Mouse (Mus musculus) MEL (cell line): Measurements from ENCODE around the gene Gm10521. TPM values are rescaled to one million over a fixed set of nuclear protein-coding genes. Genes with fewer than 3 reads are reported as not detected.
"Not testable (repeated sequence)": the region's sequence is repeated elsewhere in the genome, so short reads cannot be mapped to it uniquely, and the experiment has no call there.

Experiments
- DNase-seq: peaks from one replicate; pipeline ENCODE4 v3.0.0; 2011; ENCODE audit warnings: low read depth, low spot score
- H3K27ac ChIP-seq: 2 replicates; pipeline ENCODE4 v1.5.1; 2012; ENCODE audit warnings: low read depth, mild to moderate bottlenecking, control low read depth, low read length, moderate library complexity; ENCODE audit not compliant: control insufficient read depth
- H3K27me3 ChIP-seq, 2 experiments: fragments of 150-350 bp in 1 of 2; sonication (generic) in 1 of 2; 2 replicates each; pipeline ENCODE4 v1.6.1; 2012; ENCODE audit warnings: low read length in 2 of 2, mild to moderate bottlenecking in 2 of 2, improper control_type of control experiment in 1 of 2, moderate library complexity in 1 of 2; ENCODE audit not compliant: insufficient read depth in 2 of 2, control insufficient read depth in 1 of 2
- H3K36me3 ChIP-seq, 2 experiments: 2 replicates each; pipeline ENCODE4 v1.6.1; 2012 to 2014; ENCODE audit warnings: low read length in 2 of 2, improper control_type of control experiment in 1 of 2, inconsistent platforms in 1 of 2, mild to moderate bottlenecking in 1 of 2; ENCODE audit not compliant: insufficient read depth in 2 of 2, control insufficient read depth in 1 of 2
- H3K4me1 ChIP-seq, 2 experiments: fragments of 150-350 bp in 1 of 2; sonication (generic) in 1 of 2; 2 replicates each; pipeline ENCODE4 v1.6.1; 2012; ENCODE audit warnings: low read length in 2 of 2, improper control_type of control experiment in 1 of 2, mild to moderate bottlenecking in 1 of 2; ENCODE audit not compliant: insufficient read depth in 2 of 2, control insufficient read depth in 1 of 2
- H3K4me3 ChIP-seq, 2 experiments: fragments of 150-350 bp in 1 of 2; sonication (generic) in 1 of 2; 2 replicates each; pipeline ENCODE4 v1.5.1; 2012; ENCODE audit warnings: low read depth in 2 of 2, low read length in 2 of 2, mild to moderate bottlenecking in 2 of 2, moderate library complexity in 2 of 2, control low read depth in 1 of 2, improper control_type of control experiment in 1 of 2; ENCODE audit not compliant: control insufficient read depth in 1 of 2, insufficient read depth in 1 of 2
- H3K79me2 ChIP-seq: 2 replicates; pipeline ENCODE4 v1.6.1; 2012; ENCODE audit warnings: mild to moderate bottlenecking, low read length, moderate library complexity; ENCODE audit not compliant: control insufficient read depth, poor library complexity, insufficient read depth
- H3K9ac ChIP-seq: 2 replicates; pipeline ENCODE4 v1.6.1; 2012; ENCODE audit warnings: low read depth, mild to moderate bottlenecking, control low read depth, low read length, moderate library complexity; ENCODE audit not compliant: control insufficient read depth, poor library complexity, severe bottlenecking
- H3K9me3 ChIP-seq: fragments of 150-350 bp; sonication (generic); replicated peaks from 2 replicates; pipeline ENCODE4 v1.6.1; 2012; ENCODE audit warnings: mild to moderate bottlenecking, low read length, improper control_type of control experiment, moderate library complexity; ENCODE audit not compliant: insufficient read depth
- BHLHE40 ChIP-seq: IDR thresholded peaks from 2 replicates; pipeline ENCODE4 v1.6.1; 2012; ENCODE audit warnings: low read depth, mild to moderate bottlenecking, inconsistent platforms, low read length, improper control_type of control experiment, borderline replicate concordance
- CHD1 ChIP-seq: IDR thresholded peaks from 2 replicates; pipeline ENCODE4 v1.6.1; 2012; ENCODE audit warnings: low read depth, mild to moderate bottlenecking, inconsistent platforms, low read length, improper control_type of control experiment
- CHD2 ChIP-seq: IDR thresholded peaks from 2 replicates; pipeline ENCODE4 v1.6.1; 2011; ENCODE audit warnings: low read length, improper control_type of control experiment
- CTCF ChIP-seq, 3 experiments: IDR thresholded peaks in 2 of 3; conservative IDR thresholded peaks in 1 of 3; 2 replicates each; pipeline ENCODE4 v1.5.1; 2011 to 2012; ENCODE audit warnings: low read length in 3 of 3, low read depth in 2 of 3, mild to moderate bottlenecking in 2 of 3, improper control_type of control experiment in 1 of 3, inconsistent platforms in 1 of 3, mixed read lengths in 1 of 3, moderate library complexity in 1 of 3; ENCODE audit not compliant: control insufficient read depth in 1 of 3, insufficient read depth in 1 of 3, poor library complexity in 1 of 3, severe bottlenecking in 1 of 3
- E2F4 ChIP-seq: IDR thresholded peaks from 2 replicates; pipeline ENCODE4 v1.6.1; 2011; ENCODE audit warnings: low read depth, low read length, improper control_type of control experiment, borderline replicate concordance
- ELF1 ChIP-seq: IDR thresholded peaks from 2 replicates; pipeline ENCODE4 v1.6.1; 2014; ENCODE audit warnings: low read depth, mild to moderate bottlenecking, inconsistent platforms, low read length, improper control_type of control experiment, moderate library complexity
- EP300 ChIP-seq, 2 experiments: IDR thresholded peaks; 2 replicates each; pipeline ENCODE4 v1.6.1; 2011; ENCODE audit warnings: improper control_type of control experiment in 2 of 2, low read length in 2 of 2, low read depth in 1 of 2, mild to moderate bottlenecking in 1 of 2
- GABPA ChIP-seq: IDR thresholded peaks from 2 replicates; pipeline ENCODE4 v1.6.1; 2012; ENCODE audit warnings: low read depth, mild to moderate bottlenecking, inconsistent platforms, low read length, improper control_type of control experiment, moderate library complexity
- GATA1 ChIP-seq: IDR thresholded peaks from 2 replicates; pipeline ENCODE4 v1.6.1; 2011; ENCODE audit warnings: low read depth, low read length, improper control_type of control experiment
- HCFC1 ChIP-seq: IDR thresholded peaks from 2 replicates; pipeline ENCODE4 v1.6.1; 2012; ENCODE audit warnings: low read depth, mild to moderate bottlenecking, inconsistent platforms, low read length, improper control_type of control experiment, moderate library complexity
- KAT2A ChIP-seq: conservative IDR thresholded peaks from 2 replicates; pipeline ENCODE4 v1.6.1; 2012; ENCODE audit warnings: low read depth, low read length, improper control_type of control experiment, inconsistent platforms
- MAFK ChIP-seq: IDR thresholded peaks from 2 replicates; pipeline ENCODE4 v1.6.1; 2011; ENCODE audit warnings: low read depth, mild to moderate bottlenecking, low read length, improper control_type of control experiment, borderline replicate concordance
- MAX ChIP-seq: IDR thresholded peaks from 2 replicates; pipeline ENCODE4 v1.6.1; 2011; ENCODE audit warnings: low read length, improper control_type of control experiment
- MEF2A ChIP-seq: IDR thresholded peaks from 2 replicates; pipeline ENCODE4 v1.6.1; 2014; ENCODE audit warnings: low read depth, mild to moderate bottlenecking, inconsistent platforms, low read length, improper control_type of control experiment; ENCODE audit not compliant: poor library complexity, insufficient replicate concordance, severe bottlenecking; ENCODE audit errors: extremely low read depth
- MXI1 ChIP-seq: IDR thresholded peaks from 2 replicates; pipeline ENCODE4 v1.6.1; 2011; ENCODE audit warnings: mild to moderate bottlenecking, low read depth, low read length, improper control_type of control experiment
- NRF1 ChIP-seq: IDR thresholded peaks from 2 replicates; pipeline ENCODE4 v1.6.1; 2014; ENCODE audit warnings: low read depth, mild to moderate bottlenecking, inconsistent platforms, low read length, improper control_type of control experiment, moderate library complexity; ENCODE audit not compliant: poor library complexity, insufficient read depth, severe bottlenecking
- POLR2AphosphoS2 ChIP-seq: IDR thresholded peaks from 2 replicates; pipeline ENCODE4 v1.6.1; 2011; ENCODE audit warnings: low read length, improper control_type of control experiment
- RAD21 ChIP-seq: IDR thresholded peaks from 2 replicates; pipeline ENCODE4 v1.6.1; 2011; ENCODE audit warnings: mild to moderate bottlenecking, low read depth, low read length, improper control_type of control experiment
- RCOR1 ChIP-seq: IDR thresholded peaks from 2 replicates; pipeline ENCODE4 v1.6.1; 2012; ENCODE audit warnings: low read depth, mild to moderate bottlenecking, inconsistent platforms, low read length, improper control_type of control experiment
- SIN3A ChIP-seq: IDR thresholded peaks from 2 replicates; pipeline ENCODE4 v1.6.1; 2012; ENCODE audit warnings: low read length, improper control_type of control experiment, inconsistent platforms
- SMC3 ChIP-seq: IDR thresholded peaks from 2 replicates; pipeline ENCODE4 v1.6.1; 2011; ENCODE audit warnings: low read depth, low read length, improper control_type of control experiment
- TBP ChIP-seq: IDR thresholded peaks from 2 replicates; pipeline ENCODE4 v1.8.0; 2011; ENCODE audit warnings: low read depth, low read length, improper control_type of control experiment
- TCF12 ChIP-seq: IDR thresholded peaks from 2 replicates; pipeline ENCODE4 v1.6.1; 2014; ENCODE audit warnings: low read depth, mild to moderate bottlenecking, inconsistent platforms, low read length, improper control_type of control experiment, moderate library complexity
- UBTF ChIP-seq: IDR thresholded peaks from 2 replicates; pipeline ENCODE4 v1.6.1; 2012; ENCODE audit warnings: low read depth, mild to moderate bottlenecking, inconsistent platforms, low read length, improper control_type of control experiment, moderate library complexity, borderline replicate concordance; ENCODE audit not compliant: insufficient read depth
- USF1 ChIP-seq: IDR thresholded peaks from 2 replicates; pipeline ENCODE4 v1.6.1; 2014; ENCODE audit warnings: low read depth, mild to moderate bottlenecking, inconsistent platforms, low read length, improper control_type of control experiment, moderate library complexity
- USF2 ChIP-seq, 2 experiments: IDR thresholded peaks; 2 replicates each; pipeline ENCODE4 v1.6.1; 2011 to 2012; ENCODE audit warnings: improper control_type of control experiment in 2 of 2, low read length in 2 of 2, borderline replicate concordance in 1 of 2, inconsistent platforms in 1 of 2, low read depth in 1 of 2, mild to moderate bottlenecking in 1 of 2; ENCODE audit not compliant: insufficient read depth in 1 of 2
- ZC3H11A ChIP-seq: IDR thresholded peaks from 2 replicates; pipeline ENCODE4 v1.6.1; 2012; ENCODE audit warnings: low read depth, mild to moderate bottlenecking, inconsistent platforms, low read length, improper control_type of control experiment
- ZKSCAN1 ChIP-seq: IDR thresholded peaks from 2 replicates; pipeline ENCODE4 v1.6.1; 2012; ENCODE audit warnings: low read depth, mild to moderate bottlenecking, inconsistent platforms, low read length, improper control_type of control experiment, moderate library complexity
- ZMIZ1 ChIP-seq: IDR thresholded peaks from 2 replicates; pipeline ENCODE4 v1.6.1; 2012; ENCODE audit warnings: low read depth, mild to moderate bottlenecking, inconsistent platforms, low read length, improper control_type of control experiment, moderate library complexity
- ZNF384 ChIP-seq: IDR thresholded peaks from 2 replicates; pipeline ENCODE4 v1.6.1; 2012; ENCODE audit warnings: low read depth, mild to moderate bottlenecking, inconsistent platforms, low read length, improper control_type of control experiment
- polyA plus RNA-seq, 2 experiments: library from polyadenylated mRNA; stranded (reverse) in 1 of 2; unstranded in 1 of 2; fragments of >175 nt in 1 of 2; fragments of >200 nt in 1 of 2; gene quantifications; 2 replicates each; pipeline versions ENCODE4 v1.2.1 to v1.2.4; 2012; ENCODE audit warnings: low replicate concordance in 2 of 2, low read depth in 1 of 2; ENCODE audit not compliant: insufficient read length in 2 of 2, insufficient read depth in 1 of 2, missing spikeins in 1 of 2
- total RNA-seq: library from RNA; depleted of rRNA; stranded (reverse); fragments of 300-350 nt; gene quantifications from 2 replicates; pipeline ENCODE4 v1.2.3, GENCODE M21; 2012; rRNA removed

Gene Gm10521
- 0.04 and 0.10 TPM in 2 replicates for total RNA-seq
- polyA plus RNA-seq = under 1 TPM in 1 of 2 experiments, not detected in 1; 0.39 TPM

GRCm38 (mm10) chr1:171895364-171895763 lies at the start of gene Gm10521:
TSS of gene Gm10521 (plus strand) at chr1:171895664.
- not testable (repeated sequence) for H3K9me3 ChIP-seq, H3K9ac ChIP-seq, H3K4me3 ChIP-seq, H3K4me1 ChIP-seq, H3K27ac ChIP-seq, H3K36me3 ChIP-seq, H3K27me3 ChIP-seq, H3K79me2 ChIP-seq
- DNase-seq = peak; percentile 54

- peak overlapping the region; percentile 96 for H3K27ac ChIP-seq
- peaks cover 41 to 46% of the 10 kb centered on the region in 2 experiments for H3K4me1 ChIP-seq
- H3K9ac ChIP-seq = peak overlapping the region; percentile 9; the same call in 1 of the 2 replicates
- no peaks in the 10 kb centered on the region for H3K27me3 ChIP-seq
- peak; percentile 78 for DNase-seq
- peaks cover 0 to 60% of the 10 kb centered on the region in 2 experiments; a peak in 2 of 4 replicates for H3K36me3 ChIP-seq
- H3K4me3 ChIP-seq = no peak overlapping the region
- H3K79me2 ChIP-seq = 0 out of 2 replicates have a peak, but pooled peaks cover 3% of the 10 kb centered on the region
- no peaks in the 10 kb centered on the region for H3K9me3 ChIP-seq
- TF ChIP-seq ZNF384 (0 out of 2 replicates have a peak, but pooled peaks have one; percentile 28), UBTF (no peak), MXI1 (no peak), E2F4 (no peak), USF2 (IDR thresholded peaks at IDR 0.05; ENCODE audit: borderline replicate concordance in 1 of 2, insufficient read depth in 1 of 2, low read depth in 1 of 2, low read length in 2 of 2) (no peak), CTCF (IDR thresholded peaks at IDR 0.05 in 2 of 3, conservative IDR thresholded peaks at IDR 0.05 in 1 of 3; ENCODE audit: control insufficient read depth in 1 of 3, insufficient read depth in 1 of 3, low read depth in 2 of 3, low read length in 3 of 3, poor library complexity in 1 of 3, severe bottlenecking in 1 of 3) (no peak), MAFK (peak; percentile 65), CHD2 (peak; percentile 13; the same call in 1 of the 2 replicates), SMC3 (no peak), RCOR1 (peak; percentile 92), SIN3A (peak; percentile 61), MAX (no peak), NRF1 (no peak), HCFC1 (0 out of 2 replicates have a peak, but pooled peaks have one; percentile 19), GATA1 (peak; percentile 100), USF1 (no peak), ZMIZ1 (peak; percentile 69; the same call in 1 of the 2 replicates), ZKSCAN1 (no peak), BHLHE40 (no peak), RAD21 (no peak), TCF12 (peak; percentile 99), ZC3H11A (no peak), TBP (no peak), CHD1 (no peak), GABPA (no peak), POLR2AphosphoS2 (no peak), MEF2A (no peak), ELF1 (peak; percentile 42; the same call in 1 of the 2 replicates), KAT2A (no peak), EP300 (IDR thresholded peaks at IDR 0.05; ENCODE audit: low read depth in 1 of 2, low read length in 2 of 2) (peak; percentile 99)
These were observed 47.3 kb upstream of the Gm10521 start for GRCm38 (mm10) chr1:171848201-171848600.
